Mouse (Mus musculus): ENCODE measurements around the gene Fhod1. TPM values are rescaled to one million over a fixed set of nuclear protein-coding genes. Genes with fewer than 3 reads are reported as not detected.

Gene Fhod1
- total RNA-seq (2021) = 14.0 and 18.4 TPM in 2 replicates
- long read RNA-seq, partial matches to known transcripts = 6 of 8 reads
- long read RNA-seq, other reads (novel, unspliced or antisense) = 2 of 8 reads

DNA sequence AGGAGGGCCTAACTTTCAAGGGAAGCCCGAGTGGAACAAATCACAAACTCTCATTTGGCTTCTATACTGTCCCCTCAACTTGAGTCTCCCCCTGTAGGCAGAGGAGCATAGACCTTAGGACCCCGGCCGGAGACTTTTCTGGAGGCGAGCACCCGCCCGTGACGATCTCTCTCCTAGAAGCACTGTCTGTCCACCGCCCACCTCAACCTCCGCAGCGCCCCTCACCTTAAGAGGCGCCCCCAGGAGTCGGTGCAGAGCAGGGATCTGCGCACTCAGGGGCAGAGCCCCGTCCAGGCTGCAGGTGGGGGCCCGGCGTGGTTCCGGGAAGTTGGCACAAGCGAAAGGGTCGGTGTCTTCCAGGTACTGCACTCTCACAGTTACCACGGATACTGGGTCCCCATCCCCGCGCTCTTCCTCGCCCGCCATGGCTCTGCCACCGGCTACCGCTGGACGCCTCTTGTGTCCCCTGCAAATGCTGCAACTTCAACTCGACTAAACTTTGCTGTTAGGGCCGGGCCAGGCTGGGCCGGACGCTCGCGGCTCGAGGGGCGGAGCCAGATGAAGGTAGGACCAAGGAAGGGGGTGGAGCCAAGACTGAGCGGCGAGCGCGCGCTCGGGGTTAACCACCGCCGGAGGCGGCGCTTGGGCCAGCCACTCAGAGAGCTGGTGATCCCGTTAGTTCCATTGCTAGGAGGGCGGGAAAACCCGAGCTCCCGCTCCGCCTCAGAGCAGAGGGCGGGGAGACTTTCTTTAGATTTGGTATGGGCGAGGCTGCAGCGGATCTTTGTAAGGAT is at the start of gene Fhod1:
Fhod1 (minus strand) TSS at position 526 of the 794 bp plus-strand sequence.
- peak; percentile 95 for DNase-seq

DNA sequence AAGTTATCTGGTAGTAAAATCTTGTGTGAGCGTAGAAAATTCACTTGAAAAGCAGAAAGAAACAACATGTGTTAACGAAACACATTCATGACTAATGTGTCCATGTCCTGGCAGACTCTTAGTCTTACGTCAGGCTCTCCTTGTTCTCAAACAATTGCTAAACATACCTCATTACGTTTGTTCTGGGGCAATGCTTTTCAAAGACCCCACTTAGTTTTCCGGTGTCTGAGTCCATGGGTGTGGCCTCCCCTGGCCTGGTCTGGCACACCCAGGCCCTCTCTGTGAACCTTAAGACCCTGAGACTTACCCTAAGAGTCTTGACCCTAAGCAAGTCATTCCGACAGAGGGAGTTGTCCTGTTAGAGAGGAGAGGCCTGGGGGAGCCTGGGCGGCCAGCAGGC is 46.2 kb upstream of the Fhod1 start:
- no peak for DNase-seq

DNA sequence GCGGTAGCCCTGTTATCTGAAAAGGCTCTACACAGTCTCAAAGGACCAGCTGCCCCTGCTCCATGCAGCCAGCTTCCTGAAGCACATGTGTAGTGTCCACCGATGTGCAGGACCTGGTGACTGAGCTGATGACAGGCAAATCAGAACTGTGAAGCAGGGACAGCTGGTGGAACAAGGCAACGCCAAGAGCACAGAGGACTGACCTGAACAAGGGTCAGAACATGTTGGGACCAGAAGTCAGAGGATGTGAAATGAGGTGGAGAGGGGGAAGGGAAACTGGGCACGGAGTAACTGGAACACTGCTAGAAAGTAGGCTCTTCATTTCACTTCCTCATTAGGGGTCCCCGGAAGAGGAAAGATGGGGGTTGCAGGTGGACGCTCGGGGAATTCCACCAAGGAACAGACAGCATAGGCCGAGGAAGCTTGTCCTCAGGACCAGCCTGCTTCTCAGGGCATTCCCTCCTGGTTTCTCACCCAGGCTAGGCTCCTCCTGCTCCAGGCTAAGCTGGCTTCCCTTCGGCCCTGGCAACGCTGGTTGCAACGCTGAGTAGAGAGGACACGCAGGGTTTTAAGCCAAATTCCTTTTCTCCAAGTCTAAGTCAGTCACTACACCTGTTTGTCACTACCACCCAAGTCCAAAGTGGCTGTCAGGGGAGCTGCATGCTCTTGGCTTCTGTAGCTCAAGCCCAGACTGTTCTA is 45.5 kb upstream of the Fhod1 start:
- DNase-seq = no peak

- no peak for DNase-seq
Observed at GRCm38 (mm10) chr8:105389096-105389495, 41.3 kb upstream of the Fhod1 start.

GRCm38 (mm10) chr8:105387151-105387550 is 39.4 kb upstream of the Fhod1 start:
- DNase-seq = no peak

GRCm38 (mm10) chr8:105384070-105384469 is 36.3 kb upstream of the Fhod1 start:
- DNase-seq = no peak

DNA sequence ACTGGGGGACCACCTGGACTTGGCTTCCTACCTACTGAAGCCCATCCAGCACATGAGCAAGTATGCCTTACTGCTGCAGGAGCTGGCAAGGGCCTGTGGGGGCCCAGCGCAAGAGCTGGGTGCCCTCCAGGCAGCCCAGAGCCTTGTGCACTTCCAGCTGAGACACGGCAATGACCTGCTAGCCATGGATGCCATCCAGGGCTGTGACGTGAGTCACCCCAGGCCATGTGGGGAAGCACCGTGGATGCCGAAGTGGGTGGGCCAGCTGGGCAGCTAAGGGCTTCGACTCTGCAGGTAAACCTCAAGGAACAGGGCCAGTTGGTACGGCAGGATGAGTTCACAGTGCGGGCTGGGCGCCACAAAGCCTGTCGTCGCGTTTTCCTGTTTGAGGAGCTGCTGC is 32.6 kb upstream of the Fhod1 start:
- DNase-seq = no peak

- peak; percentile 54 for DNase-seq
Observed at GRCm38 (mm10) chr8:105378673-105379072, 30.9 kb upstream of the Fhod1 start.

DNA sequence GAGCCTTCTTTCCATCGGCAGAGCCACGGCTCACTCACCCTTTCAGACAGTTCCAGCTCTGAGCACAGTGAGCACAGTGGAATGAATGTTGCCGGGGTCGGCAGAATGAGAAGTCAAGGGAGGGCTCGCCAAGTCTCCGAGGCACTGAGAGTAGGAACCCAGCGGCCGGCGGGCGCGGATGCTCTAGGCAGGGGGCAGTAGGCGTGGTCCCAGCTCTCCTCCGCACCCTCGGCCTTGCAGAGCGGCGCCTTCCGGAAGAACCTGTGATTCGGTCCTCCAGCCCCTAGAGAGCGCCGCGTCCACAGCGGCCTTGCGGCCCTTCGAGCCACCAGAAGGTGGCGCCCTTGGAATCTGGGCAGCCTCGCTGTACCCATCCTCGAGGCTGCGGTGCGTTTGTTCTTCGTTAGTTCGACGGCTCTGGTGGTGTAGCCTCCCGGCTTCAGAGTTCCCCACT is 26.8 kb upstream of the Fhod1 start:
- DNase-seq = peak; percentile 19

DNA sequence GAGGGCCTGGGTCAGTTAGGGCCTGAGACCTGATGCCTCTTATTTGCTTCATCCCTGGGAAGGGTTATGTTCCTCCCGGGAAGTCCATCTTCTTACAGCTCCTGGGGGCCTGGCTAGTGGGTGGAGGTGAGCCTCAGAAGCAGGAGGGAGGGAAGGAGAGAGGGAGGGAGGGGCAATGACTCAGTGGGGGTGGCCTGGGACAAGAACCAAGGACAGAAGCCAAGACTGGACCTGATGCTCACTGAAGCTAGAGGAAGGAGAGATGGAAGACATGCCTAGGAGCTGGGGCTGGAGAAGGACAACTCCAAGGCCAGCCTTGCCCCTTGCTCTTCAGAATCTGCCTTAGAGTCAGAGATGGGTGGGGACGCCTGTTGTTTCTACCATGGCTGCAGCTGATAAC is 25.3 kb upstream of the Fhod1 start, which contains the start of gene Plekhg4:
Plekhg4 (plus strand) TSS at position 243 of the 400 bp plus-strand sequence.
- peak; percentile 52 for DNase-seq

- DNase-seq = peak; percentile 40
Observed at GRCm38 (mm10) chr8:105372473-105372872, 24.7 kb upstream of the Fhod1 start.

DNA sequence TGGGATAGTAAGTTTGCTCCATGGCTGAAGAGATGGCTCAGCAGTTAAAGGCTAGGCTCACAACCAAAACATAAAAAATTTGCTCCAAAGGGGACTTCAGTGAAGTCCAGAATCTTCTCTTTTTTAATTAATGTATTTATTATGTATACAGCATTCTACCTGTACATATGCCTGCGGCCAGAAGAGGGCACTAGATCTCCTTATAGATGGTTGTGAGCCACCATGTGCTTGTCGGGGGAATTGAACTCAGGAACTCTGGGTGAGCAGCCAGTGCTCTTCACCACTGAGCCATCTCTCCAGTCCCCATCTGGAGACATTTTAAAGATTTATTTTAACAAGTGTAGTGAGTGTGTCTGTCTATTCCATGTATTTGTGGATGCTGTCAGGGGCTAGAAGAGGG is 19.4 kb upstream of the Fhod1 start:
- DNase-seq = no peak

GRCm38 (mm10) chr8:105361751-105362702 is 14.3 kb upstream of the Fhod1 start:
- DNase-seq = peak; percentile 36

- DNase-seq = no peak
Observed at GRCm38 (mm10) chr8:105359646-105360045, 11.9 kb upstream of the Fhod1 start.

DNA sequence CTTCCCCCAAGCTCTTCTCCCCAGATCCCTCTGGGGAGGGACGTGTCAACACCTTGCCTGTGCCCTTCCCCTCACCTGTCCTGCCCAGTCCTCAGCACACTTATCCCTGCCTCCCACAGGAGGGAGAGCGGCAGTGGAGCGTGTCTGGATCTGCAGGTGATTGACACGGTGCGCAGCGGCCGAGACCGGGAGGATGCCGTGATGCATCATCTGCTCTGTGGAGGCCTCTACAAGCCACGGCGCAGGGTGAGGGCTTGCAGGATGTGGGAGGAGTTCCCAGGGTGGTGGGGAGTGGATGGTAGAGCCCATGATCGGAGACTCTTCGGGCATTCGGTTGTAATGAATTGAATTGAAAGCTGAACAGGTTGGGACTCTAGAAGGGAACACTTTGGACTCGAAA is 11.5 kb upstream of the Fhod1 start:
- no peak for DNase-seq

- no peak for DNase-seq
Observed at GRCm38 (mm10) chr8:105356681-105357080, 8.9 kb upstream of the Fhod1 start.

DNA sequence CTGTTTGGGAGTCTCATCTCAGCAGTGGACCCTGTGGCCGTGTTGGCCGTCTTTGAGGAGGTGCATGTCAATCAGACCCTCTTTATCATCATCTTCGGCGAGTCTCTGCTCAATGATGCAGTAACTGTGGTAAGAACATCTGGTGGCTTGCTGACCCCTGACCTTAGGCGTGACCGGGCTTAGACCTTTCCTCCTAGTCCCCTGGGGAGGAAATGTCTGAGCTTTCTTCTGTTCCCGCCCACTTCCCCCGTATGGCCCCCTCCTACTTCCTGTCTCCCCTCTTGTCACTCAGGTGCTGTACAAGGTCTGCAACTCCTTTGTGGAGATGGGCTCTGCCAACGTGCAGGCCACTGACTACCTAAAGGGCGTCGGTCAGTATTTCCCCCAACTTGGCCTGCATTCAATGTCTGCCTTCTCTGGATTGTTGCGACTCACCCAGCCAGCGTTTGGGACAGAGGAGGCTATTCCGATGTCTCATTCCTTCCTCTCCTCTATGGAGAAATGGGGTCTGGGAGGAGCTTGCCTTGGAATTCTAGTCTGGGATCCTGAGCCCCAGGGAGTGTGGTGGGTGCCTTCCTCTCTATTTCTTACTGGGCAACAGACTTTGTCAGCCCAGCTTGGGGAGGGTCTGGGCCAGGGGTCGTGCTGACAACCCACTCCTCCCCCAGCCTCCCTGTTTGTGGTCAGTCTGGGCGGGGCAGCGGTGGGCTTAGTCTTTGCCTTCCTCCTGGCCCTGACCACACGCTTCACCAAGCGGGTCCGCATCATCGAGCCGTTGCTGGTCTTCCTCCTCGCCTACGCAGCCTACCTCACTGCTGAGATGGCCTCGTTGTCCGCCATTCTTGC is 7.6 kb upstream of the Fhod1 start:
- no peak for DNase-seq

DNA sequence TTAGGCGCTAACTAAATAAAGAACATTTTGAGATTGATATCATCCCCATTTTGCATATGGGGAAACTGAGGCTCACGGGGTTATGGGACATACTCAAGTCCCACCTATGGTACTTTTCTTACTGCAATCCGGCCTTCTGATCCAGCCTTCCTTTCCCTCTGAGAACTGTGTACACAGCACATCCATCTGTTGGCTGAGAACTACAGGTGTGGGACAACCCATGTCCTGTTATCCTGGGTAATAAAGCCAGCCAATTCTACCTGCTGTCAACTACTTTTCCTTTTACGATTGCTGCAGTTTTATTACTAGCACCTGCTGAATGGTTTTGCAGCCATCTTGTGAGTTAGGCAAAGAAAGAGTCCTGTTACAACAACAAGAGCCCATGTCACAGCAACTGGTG is 6.8 kb upstream of the Fhod1 start:
- DNase-seq = no peak

DNA sequence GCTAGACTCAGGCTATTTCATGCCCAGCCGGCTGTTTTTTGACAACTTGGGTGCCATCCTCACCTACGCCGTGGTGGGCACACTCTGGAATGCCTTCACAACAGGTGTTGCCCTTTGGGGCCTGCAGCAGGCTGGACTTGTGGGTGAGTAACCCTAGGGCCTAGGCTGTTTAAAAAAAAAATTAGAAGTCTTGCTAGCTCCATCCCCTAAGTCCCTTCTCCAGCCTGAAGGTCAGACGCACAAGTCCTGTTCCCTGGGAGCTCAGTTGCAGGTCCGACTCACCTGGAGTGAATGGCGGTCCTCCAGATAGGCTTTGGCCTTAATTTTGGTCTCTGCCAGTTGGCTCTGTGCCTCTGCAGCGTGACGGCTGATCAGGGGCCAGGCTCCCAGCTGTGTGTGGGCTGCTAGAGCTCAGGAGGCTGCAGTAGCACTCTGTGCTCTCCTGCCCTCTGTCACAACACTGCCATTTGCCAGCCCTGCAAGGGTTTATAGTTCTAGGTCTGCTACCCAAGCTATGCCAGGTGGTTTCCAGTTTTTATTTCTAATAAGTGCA is 5.9 kb upstream of the Fhod1 start:
- DNase-seq = no peak

DNA sequence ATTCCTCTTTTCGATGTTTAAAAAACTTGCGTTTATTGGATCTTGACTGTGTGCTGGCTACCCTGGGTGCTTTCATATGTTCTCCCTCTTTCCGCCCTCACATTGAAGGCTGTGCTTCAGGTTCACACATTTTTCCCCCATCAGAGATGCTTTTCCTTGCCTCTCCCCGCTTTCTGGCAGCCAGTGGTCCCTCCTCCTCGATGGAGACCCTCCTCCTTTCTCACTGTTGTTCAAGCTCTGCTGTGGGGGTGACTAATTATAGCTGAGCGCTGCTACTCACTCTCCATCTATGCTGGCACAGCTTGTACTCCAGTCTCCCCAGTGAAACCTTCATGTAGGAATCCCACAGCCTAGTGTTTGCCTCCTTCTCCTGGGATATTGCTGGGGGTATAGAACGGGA is 2.4 kb upstream of the Fhod1 start:
- DNase-seq = no peak
